Mouse (Mus musculus) CD4-positive, CD25-positive, alpha-beta regulatory T cell, adult 4 months (primary cell): Measurements from ENCODE around the gene Ufsp1. TPM values are rescaled to one million over a fixed set of nuclear protein-coding genes. Genes with fewer than 3 reads are reported as not detected.
A peak's percentile ranks its signal among the peaks of the same experiment; 100 is the strongest.

Experiments
- ATAC-seq: one replicate; pipeline ENCODE4 v1.8.0; 2017
- polyA plus RNA-seq, 2 experiments: library from polyadenylated mRNA; unstranded; fragments of 100-300 nt; shearing (Covaris generic); gene quantifications; one replicate each; pipeline ENCODE4 v1.2.1; 2017

Gene Ufsp1
- polyA plus RNA-seq, 2 experiments from 2014 or later = 0.65 to 1.3 TPM

GRCm38 (mm10) chr5:137295712-137296111, 1.3 kb downstream of the Ufsp1 start:
- ATAC-seq = no peak

- ATAC-seq = no peak
These were observed 2.7 kb downstream of the Ufsp1 start for GRCm38 (mm10) chr5:137297126-137297525.

- no peak for ATAC-seq
These were observed 4.8 kb downstream of the Ufsp1 start for GRCm38 (mm10) chr5:137299240-137299639.

GRCm38 (mm10) chr5:137301253-137301652, 6.8 kb downstream of the Ufsp1 start:
- ATAC-seq = no peak

GRCm38 (mm10) chr5:137303609-137304008, 9.2 kb downstream of the Ufsp1 start:
- no peak for ATAC-seq

GRCm38 (mm10) chr5:137304165-137304564, 9.7 kb downstream of the Ufsp1 start:
- no peak for ATAC-seq

GRCm38 (mm10) chr5:137304816-137305215, 10.4 kb downstream of the Ufsp1 start:
- no peak for ATAC-seq

GRCm38 (mm10) chr5:137305822-137306221, 11.4 kb downstream of the Ufsp1 start:
- no peak for ATAC-seq

- peak; percentile 50 for ATAC-seq
These were observed 12.1 kb downstream of the Ufsp1 start for GRCm38 (mm10) chr5:137306439-137307005.

GRCm38 (mm10) chr5:137307071-137307912, 12.9 kb downstream of the Ufsp1 start, which contains the start of gene Srrt:
TSS of gene Srrt (minus strand) at chr5:137307674.
- ATAC-seq = peak; percentile 88

- no peak for ATAC-seq
These were observed 13.9 kb downstream of the Ufsp1 start for GRCm38 (mm10) chr5:137308356-137308755.

GRCm38 (mm10) chr5:137313466-137314192, 19.2 kb downstream of the Ufsp1 start:
- ATAC-seq = no peak

GRCm38 (mm10) chr5:137314193-137315083, 20.0 kb downstream of the Ufsp1 start, which contains the start of gene Trip6:
TSS of gene Trip6 (minus strand) at chr5:137314404.
- no peak for ATAC-seq

GRCm38 (mm10) chr5:137315084-137315903, 20.9 kb downstream of the Ufsp1 start:
- ATAC-seq = no peak

GRCm38 (mm10) chr5:137317361-137317760, 22.9 kb downstream of the Ufsp1 start:
- no peak for ATAC-seq

- no peak for ATAC-seq
These were observed 24.1 kb downstream of the Ufsp1 start for GRCm38 (mm10) chr5:137318570-137318969.

- ATAC-seq = no peak
These were observed 26.6 kb downstream of the Ufsp1 start for GRCm38 (mm10) chr5:137320996-137321395.

GRCm38 (mm10) chr5:137330910-137331309, 36.5 kb downstream of the Ufsp1 start:
- ATAC-seq = no peak

GRCm38 (mm10) chr5:137332857-137333511, 38.6 kb downstream of the Ufsp1 start:
- no peak for ATAC-seq

GRCm38 (mm10) chr5:137333512-137334174, 39.2 kb downstream of the Ufsp1 start, which contains the start of gene Slc12a9:
TSS of gene Slc12a9 (minus strand) at chr5:137333597.
- ATAC-seq = peak; percentile 97
